Mouse (Mus musculus): ENCODE measurements around the gene Creb3l1.

DNA sequence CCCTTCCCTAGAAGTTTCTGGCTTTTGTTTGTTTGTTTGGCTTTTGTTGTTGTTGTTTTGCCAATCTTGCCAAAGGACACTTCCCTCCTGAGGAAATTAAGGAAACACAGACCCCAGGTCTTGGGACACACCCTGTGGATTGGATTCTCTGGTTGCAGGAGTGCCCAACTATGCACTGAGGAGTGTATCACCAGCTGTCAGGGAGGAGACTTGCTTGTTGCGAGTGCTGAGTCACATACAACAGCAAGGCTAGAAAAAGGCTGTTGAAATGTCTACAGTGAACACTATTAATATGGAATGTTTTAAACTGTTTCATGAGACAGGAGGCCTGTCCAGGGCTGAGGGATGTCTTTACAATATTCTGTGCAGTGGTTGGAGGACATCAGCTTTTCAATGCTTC is 42.6 kb upstream of the Creb3l1 start:
- TF ChIP-seq POLR2A (IDR thresholded peaks at IDR 0.05; ENCODE audit: borderline replicate concordance, low read depth, low read length) = no peak
- TF ChIP-seq CTCF (IDR thresholded peaks at IDR 0.05; ENCODE audit: low read depth, low read length) = no peak

Measured in bone marrow macrophage, adult 2 months (primary cell).